Mouse (Mus musculus): ENCODE results near the gene Slc24a3.

Gene Slc24a3

DNA sequence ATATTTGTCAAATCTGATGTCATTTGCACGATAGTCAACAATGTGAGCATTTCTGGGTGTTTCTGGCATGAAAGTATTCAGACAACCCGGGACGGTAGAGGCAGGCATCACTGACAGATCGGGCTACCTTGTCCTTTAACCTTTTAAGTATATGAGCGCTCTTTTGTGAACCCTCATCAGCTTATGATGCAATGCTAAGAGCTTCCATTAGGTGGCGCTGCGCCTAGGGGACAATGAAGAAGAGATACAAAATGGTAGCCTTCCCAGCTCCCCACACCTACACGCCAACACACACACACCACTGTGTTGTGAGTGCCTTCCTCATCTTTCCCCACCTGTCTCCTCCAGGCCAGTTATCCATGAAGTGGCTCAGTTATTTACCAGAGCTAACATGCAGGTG, 445.4 kb downstream of the Slc24a3 start:
- DNase-seq (ENCODE audit: low read depth, low spot score): no peak

- DNase-seq (ENCODE audit: low read depth, low spot score): no peak
Observed at GRCm38 (mm10) chr2:145613705-145614104, 446.2 kb downstream of the Slc24a3 start.

DNA sequence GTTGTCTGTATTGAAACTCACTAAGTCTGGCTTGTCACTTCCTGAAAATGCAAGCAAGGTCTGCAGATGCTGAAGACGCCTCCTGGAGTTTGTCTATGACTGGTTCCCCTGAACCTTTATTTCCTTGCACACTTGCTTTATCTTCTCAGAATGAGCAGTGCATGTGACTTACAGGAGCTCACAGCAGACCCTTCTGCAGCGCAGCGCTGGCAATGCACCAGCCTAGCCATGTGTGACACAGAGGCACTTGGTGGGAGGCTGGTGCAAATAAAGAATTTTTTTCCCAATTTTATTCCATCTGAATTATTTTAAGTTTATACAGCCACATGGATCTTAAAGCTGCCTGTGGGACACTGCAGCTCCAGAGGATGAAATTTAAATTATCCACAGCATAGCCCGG, 452.1 kb downstream of the Slc24a3 start:
- no peak for DNase-seq (ENCODE audit: low read depth, low spot score)

DNA sequence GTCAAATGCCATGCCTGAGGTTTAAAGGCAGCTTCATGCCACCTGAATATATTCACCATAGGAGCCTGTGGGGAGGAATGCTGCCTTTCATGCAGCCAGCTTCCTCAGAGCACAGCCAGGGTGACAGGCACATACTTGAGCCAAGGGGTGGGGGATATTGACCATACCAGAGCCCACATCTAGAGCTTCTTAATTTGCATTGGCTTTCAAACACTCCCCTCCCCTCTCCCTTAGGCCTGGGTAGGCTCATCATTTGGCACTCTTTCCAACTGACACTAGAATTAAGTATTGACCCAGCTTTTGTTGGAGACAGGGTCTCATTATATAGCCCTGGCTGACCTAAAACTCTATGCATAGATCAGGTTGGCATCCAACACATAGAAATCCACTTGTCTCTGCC, 453.2 kb downstream of the Slc24a3 start:
- no peak for DNase-seq (ENCODE audit: low read depth, low spot score)

GRCm38 (mm10) chr2:145621119-145621518, 453.6 kb downstream of the Slc24a3 start:
- no peak for DNase-seq (ENCODE audit: low read depth, low spot score)

GRCm38 (mm10) chr2:145631123-145631798, 463.7 kb downstream of the Slc24a3 start:
- no peak for DNase-seq (ENCODE audit: low read depth, low spot score)

- DNase-seq (ENCODE audit: low read depth, low spot score): no peak
Observed at GRCm38 (mm10) chr2:145631799-145632174, 464.2 kb downstream of the Slc24a3 start.

- DNase-seq (ENCODE audit: low read depth, low spot score): no peak
Observed at GRCm38 (mm10) chr2:145633811-145634210, 466.3 kb downstream of the Slc24a3 start.

DNA sequence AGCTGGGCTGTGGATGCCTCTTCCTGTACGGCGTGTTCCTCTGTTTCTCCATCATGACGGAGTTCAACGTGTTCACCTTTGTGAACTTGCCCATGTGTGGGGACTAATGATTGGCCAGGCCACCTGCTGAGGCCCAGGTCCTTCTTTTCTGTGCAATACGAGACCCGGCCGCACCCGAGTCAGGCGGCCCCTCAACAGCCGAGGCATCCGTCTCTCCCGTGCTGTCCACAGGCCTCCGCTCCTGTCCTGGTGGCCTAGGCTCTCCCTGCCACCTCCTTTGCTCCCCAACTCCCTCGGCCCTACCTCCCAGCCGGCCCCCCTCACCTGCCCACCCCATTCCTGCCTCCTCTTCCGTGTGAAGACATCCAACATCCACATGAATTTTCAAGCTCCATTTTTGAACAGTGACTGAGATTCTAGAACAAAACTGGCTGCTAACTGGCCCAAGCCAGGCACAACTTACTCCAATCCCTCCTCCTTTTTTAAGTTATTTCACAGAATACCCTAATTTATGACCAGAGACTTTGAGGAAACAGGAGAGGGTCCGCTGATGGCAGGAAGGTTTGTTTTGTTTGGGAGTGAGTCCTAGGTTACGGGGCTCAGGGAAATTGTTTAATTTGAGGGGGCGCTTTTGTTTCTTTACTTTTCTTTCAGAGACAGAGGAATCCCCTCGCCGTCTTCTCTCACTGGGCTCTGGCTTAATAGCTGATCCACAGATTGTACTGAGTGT, 472.9 kb downstream of the Slc24a3 start:
- DNase-seq (ENCODE audit: low read depth, low spot score): no peak

DNA sequence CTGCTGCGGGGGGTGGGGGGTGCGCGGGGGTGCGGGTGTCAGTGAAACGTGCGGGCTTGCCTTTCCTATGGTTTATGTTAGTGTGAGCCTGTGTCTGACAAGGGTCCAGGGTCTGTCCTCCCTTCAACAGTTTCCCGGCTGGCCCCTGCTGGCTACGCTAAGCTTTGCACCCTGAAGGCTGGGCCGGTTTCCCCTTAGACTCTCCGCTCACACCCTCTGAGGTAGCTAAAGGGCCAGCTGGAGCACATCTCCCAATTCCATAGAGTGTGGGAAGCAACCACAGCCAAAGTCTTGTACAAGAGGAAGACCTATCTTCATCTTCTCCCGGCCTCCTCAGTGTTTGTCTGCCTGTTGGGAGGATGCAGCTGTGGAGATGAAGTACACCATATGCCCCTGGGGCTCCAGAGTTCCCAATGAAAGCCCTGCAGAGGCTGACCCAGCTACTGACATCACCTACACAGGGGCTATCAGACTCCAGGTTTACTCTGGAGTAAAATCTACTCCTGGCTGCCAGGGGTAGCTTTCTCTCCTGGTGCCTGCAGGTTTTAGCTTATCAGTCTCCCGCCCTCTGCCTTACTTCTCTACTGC, 487.9 kb downstream of the Slc24a3 start:
- DNase-seq (ENCODE audit: low read depth, low spot score): no peak

GRCm38 (mm10) chr2:145656121-145656520, 488.6 kb downstream of the Slc24a3 start:
- no peak for DNase-seq (ENCODE audit: low read depth, low spot score)

GRCm38 (mm10) chr2:145656716-145657115, 489.2 kb downstream of the Slc24a3 start:
- DNase-seq (ENCODE audit: low read depth, low spot score): no peak

- DNase-seq (ENCODE audit: low read depth, low spot score): no peak
Observed at GRCm38 (mm10) chr2:145661242-145661641, 493.7 kb downstream of the Slc24a3 start.

GRCm38 (mm10) chr2:145663899-145664298, 496.3 kb downstream of the Slc24a3 start:
- no peak for DNase-seq (ENCODE audit: low read depth, low spot score)

DNA sequence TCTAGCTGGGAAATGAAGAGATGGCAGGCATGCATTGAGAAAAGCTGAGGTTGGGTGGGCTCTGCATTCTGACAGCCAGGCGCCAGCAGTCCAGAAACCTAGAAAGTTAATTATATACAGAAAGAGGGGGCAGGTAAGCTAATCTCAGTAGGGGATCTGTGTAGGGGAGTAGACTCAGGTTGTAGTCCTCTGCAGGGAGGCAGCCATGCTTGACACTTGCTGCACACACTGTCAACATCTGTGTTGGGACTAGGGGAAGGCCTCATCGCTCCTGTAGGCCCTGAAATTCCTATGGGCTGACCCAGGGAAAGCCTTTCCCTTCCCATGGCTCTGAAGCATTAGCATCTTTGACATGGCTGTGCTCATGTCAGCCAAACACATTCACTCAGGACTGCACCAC, 496.8 kb downstream of the Slc24a3 start:
- no peak for DNase-seq (ENCODE audit: low read depth, low spot score)

- DNase-seq (ENCODE audit: low read depth, low spot score): no peak
Observed at GRCm38 (mm10) chr2:145668135-145668534, 500.6 kb downstream of the Slc24a3 start.

GRCm38 (mm10) chr2:145670131-145670530, 502.6 kb downstream of the Slc24a3 start:
- DNase-seq (ENCODE audit: low read depth, low spot score): no peak

- no peak for DNase-seq (ENCODE audit: low read depth, low spot score)
Observed at GRCm38 (mm10) chr2:145674496-145675141, 507.1 kb downstream of the Slc24a3 start.

DNA sequence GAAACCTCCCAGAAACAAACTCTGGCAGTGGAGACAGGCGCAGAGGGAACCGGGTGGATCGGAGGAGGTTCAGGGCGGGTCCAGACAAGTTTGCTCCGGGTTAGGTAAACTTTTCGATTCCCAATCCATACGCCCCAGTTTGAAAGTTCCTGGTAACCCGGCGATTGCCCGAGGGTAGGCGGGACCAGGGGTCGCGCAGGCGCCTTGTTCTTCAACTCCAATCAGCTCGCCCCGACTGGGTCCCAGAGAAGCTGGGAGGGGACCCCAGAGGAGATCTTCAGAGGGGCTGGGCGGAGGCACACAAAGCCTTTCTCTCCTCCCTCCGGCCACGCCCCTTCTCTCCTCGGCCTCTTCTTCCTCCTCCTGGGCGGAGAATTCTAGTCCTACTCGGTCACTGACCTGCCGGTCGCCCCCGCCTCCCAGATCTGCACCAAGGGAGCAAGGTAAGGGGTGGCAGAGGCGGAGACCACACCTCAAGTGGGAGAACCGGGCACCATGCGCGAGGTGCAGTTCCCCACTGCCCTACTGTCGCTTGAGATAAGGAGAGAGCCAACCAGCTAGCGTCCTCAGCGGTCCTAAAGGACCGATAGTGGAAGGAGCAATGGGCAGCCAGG, 507.7 kb downstream of the Slc24a3 start, which contains the start of gene Rin2:
Gene Rin2 (plus strand): TSS at position 74 of the 614 bp plus-strand sequence.
- DNase-seq (ENCODE audit: low read depth, low spot score): no peak

DNA sequence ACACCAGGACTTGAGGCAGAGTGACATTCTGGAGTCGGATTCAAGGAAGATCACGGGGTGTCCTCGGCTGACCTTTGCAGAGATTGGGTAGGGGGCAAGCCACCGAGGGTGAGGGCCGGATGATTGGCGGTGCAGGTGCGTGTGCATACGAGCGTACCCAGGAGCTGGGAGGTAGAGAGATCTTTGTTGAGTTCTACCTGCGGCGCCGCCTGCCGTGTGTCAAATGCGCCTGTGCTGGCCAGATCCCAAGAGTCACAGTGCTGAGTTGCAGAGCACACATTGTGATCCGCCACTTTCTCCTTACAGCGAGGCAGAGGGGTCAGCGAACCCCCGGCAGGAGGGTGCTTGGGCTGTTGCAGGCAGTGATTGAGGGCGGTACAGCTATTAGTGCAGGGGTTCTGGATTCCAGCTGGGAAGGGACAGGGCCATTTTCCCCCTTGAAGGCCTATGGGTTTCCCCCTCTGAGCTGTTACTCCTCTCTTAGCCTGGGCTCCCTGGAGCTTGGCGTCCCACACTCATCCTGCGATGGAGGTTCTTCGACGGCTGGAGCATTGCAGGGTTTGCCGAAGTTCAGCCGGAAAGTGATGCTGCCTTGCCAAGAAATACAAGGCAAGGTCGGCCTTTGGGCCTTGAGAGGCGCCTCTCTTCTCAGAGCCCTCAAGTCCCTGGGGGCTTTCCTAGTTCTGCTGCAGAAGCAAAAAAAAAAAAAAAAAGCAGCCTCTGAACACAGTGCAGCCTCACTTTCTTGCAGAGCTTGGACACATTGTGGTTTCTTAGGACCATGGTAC, 508.4 kb downstream of the Slc24a3 start:
- DNase-seq (ENCODE audit: low read depth, low spot score): no peak

- no peak for DNase-seq (ENCODE audit: low read depth, low spot score)
Observed at GRCm38 (mm10) chr2:145676544-145676925, 509.0 kb downstream of the Slc24a3 start.
